In genomic region chr6:32709566-32709965, GRCm38 (mm10) we compare ENCODE assay signal across 19 mouse cellular contexts.
"Had no signal": no experiment of that assay in that cellular context is flagged by ENCODE, and none has a peak within 500 bp of the region (broad histone marks: within the 10 kb centered on the region; RNA-seq: fewer than 3 reads in every experiment).

No protein-coding gene starts in this region.

- DNase-seq: layer of hippocampus, adult 9-11 months; layer of hippocampus, postnatal 36 days had no signal

- H3K4me1 ChIP-seq: heart, embryonic 15.5 days; intestine, embryonic 15.5 days; kidney, embryonic 15.5 days had no signal

- H3K9me3 ChIP-seq: heart, embryonic 13.5 days; heart, embryonic 15.5 days; hindbrain, embryonic 10.5 days; hindbrain, embryonic 12.5 days; hindbrain, embryonic 13.5 days; hindbrain, embryonic 15.5 days; intestine, embryonic 15.5 days; kidney, embryonic 15.5 days had no signal

- H3K4me2 ChIP-seq: heart, embryonic 11.5 days; heart, embryonic 13.5 days; heart, embryonic 15.5 days; hindbrain, embryonic 12.5 days; hindbrain, embryonic 13.5 days; hindbrain, embryonic 14.5 days; hindbrain, embryonic 15.5 days; intestine, embryonic 15.5 days; kidney, embryonic 15.5 days had no signal

- H3K36me3 ChIP-seq: heart, embryonic 13.5 days; heart, embryonic 15.5 days; hindbrain, embryonic 10.5 days; hindbrain, embryonic 12.5 days; hindbrain, embryonic 13.5 days; hindbrain, embryonic 15.5 days; intestine, embryonic 15.5 days; kidney, embryonic 15.5 days had no signal

- H3K9ac ChIP-seq: heart, embryonic 13.5 days; heart, embryonic 15.5 days; hindbrain, embryonic 12.5 days; hindbrain, embryonic 14.5 days; hindbrain, embryonic 15.5 days; intestine, embryonic 15.5 days; kidney, embryonic 15.5 days had no signal

- H3K27me3 ChIP-seq: hindbrain, embryonic 12.5 days; hindbrain, embryonic 13.5 days; hindbrain, embryonic 15.5 days; intestine, embryonic 15.5 days; kidney, embryonic 15.5 days had no signal

- H3K4me3 ChIP-seq: heart, embryonic 13.5 days; heart, embryonic 15.5 days; hindbrain, embryonic 10.5 days; hindbrain, embryonic 12.5 days; hindbrain, embryonic 13.5 days; hindbrain, embryonic 15.5 days; intestine, embryonic 15.5 days; kidney, embryonic 15.5 days; layer of hippocampus, adult 2 months; left cerebral cortex, adult 2 months had no signal

- ATAC-seq: inflammation-experienced regulatory T-cells, adult 6 months; intestine, embryonic 15.5 days; intestine, embryonic 16.5 days; intestine, postnatal 0 days had no signal

- H3K27ac ChIP-seq: heart, embryonic 13.5 days; heart, embryonic 15.5 days; hindbrain, embryonic 10.5 days; hindbrain, embryonic 12.5 days; hindbrain, embryonic 13.5 days; hindbrain, embryonic 14.5 days; hindbrain, embryonic 15.5 days; hindbrain, postnatal 0 days; intestine, embryonic 15.5 days; kidney, embryonic 15.5 days; kidney, postnatal 0 days; layer of hippocampus, adult 2 months; left cerebral cortex, adult 2 months had no signal
